31 mouse cellular contexts compared by ENCODE assay signal in genomic region chr6:124999546-124999945, GRCm38 (mm10). TPM values are rescaled to one million over a fixed set of nuclear protein-coding genes. Genes with fewer than 3 reads are reported as not detected.
DNase-seq lines count a peak whose midpoint lies in the region; ATAC-seq and TF ChIP-seq lines count a peak whose summit lies in the region.
"Had no signal": no experiment of that assay in that cellular context is flagged by ENCODE, and none has a peak within 500 bp of the region (broad histone marks: within the 10 kb centered on the region; RNA-seq: fewer than 3 reads in every experiment).

No protein-coding gene starts in this region.

- WGBS in midbrain, embryonic 16.5 days: 40% methylated on average over 10 of the region's 10 CpGs
- 41% methylated on average over 10 of the region's 10 CpGs for WGBS in midbrain, embryonic 10.5 days
- WGBS in neural tube, embryonic 15.5 days: 41% methylated on average over 10 of the region's 10 CpGs

- peaks cover 19% of the 10 kb centered on the region for H3K4me1 ChIP-seq in midbrain, embryonic 16.5 days (ENCODE audit: control insufficient read depth, insufficient read depth, low read length)
- H3K4me1 ChIP-seq in midbrain, embryonic 10.5 days: peaks cover 32% of the 10 kb centered on the region
- H3K4me1 ChIP-seq in ES-Bruce4 (ENCODE audit: control insufficient read depth, insufficient read depth, low read length) (peaks cover 6% of the 10 kb centered on the region), ES-E14 (ENCODE audit: control insufficient read depth in 2 of 2, insufficient read depth in 2 of 2, low read length in 2 of 2, poor library complexity in 1 of 2) (peaks cover 3 to 28% of the 10 kb centered on the region in 2 experiments)
- H3K4me1 ChIP-seq in neural tube, embryonic 15.5 days: peaks cover 35% of the 10 kb centered on the region

- in situ Hi-C loops in ES-E14 (cut with MboI; ENCODE audit: low sequenced_read_pairs in 2 of 2, unreplicated experiment in 2 of 2): no loop called here

- TF ChIP-seq EP300 in ES-Bruce4 (IDR thresholded peaks at IDR 0.05; ENCODE audit: insufficient read depth, low read depth, low read length): 0 out of 2 replicates have a peak, but pooled peaks have one; percentile 21

- H3K27me3 ChIP-seq in midbrain, embryonic 16.5 days (ENCODE audit: control insufficient read depth, insufficient read depth, low read depth, low read length): peaks cover 6% of the 10 kb centered on the region
- H3K27me3 ChIP-seq in midbrain, embryonic 10.5 days (ENCODE audit: low read depth, poor library complexity, severe bottlenecking): peaks cover 81% of the 10 kb centered on the region
- no peaks in the 10 kb centered on the region for H3K27me3 ChIP-seq in ES-Bruce4 (ENCODE audit: control insufficient read depth, insufficient read depth, low read length, poor library complexity, severe bottlenecking)
- peaks cover 43% of the 10 kb centered on the region for H3K27me3 ChIP-seq in neural tube, embryonic 15.5 days (replicated peaks)
- H3K27me3 ChIP-seq: Patski had no signal

- no peak for TF ChIP-seq CTCF in ES-Bruce4 (IDR thresholded peaks at IDR 0.05; ENCODE audit: low read depth, low read length)

- intact Hi-C loops in left cerebral cortex, postnatal 10 days (cut with DNase I): no loop called here

- H3K36me3 ChIP-seq in midbrain, embryonic 16.5 days (ENCODE audit: control insufficient read depth, insufficient read depth, low read length): peaks cover 2% of the 10 kb centered on the region
- H3K36me3 ChIP-seq in midbrain, embryonic 10.5 days: no peaks in the 10 kb centered on the region
- H3K36me3 ChIP-seq in ES-Bruce4 (ENCODE audit: control insufficient read depth, insufficient read depth, low read length, poor library complexity, severe bottlenecking): no peaks in the 10 kb centered on the region
- peaks cover 10% of the 10 kb centered on the region; the same call in 1 of the 2 replicates for H3K36me3 ChIP-seq in ES-E14 (ENCODE audit: control insufficient read depth, insufficient read depth, low read length, poor library complexity, severe bottlenecking)
- peaks cover 26% of the 10 kb centered on the region for H3K36me3 ChIP-seq in neural tube, embryonic 15.5 days
- H3K36me3 ChIP-seq: embryonic facial prominence, embryonic 10.5 days; embryonic facial prominence, embryonic 13.5 days; heart, embryonic 12.5 days; heart, embryonic 15.5 days had no signal

- no peak overlapping the region for H3K4me2 ChIP-seq in midbrain, embryonic 16.5 days (ENCODE audit: low read length)
- peak overlapping the region; percentile 90; the same call in 1 of the 2 replicates for H3K4me2 ChIP-seq in neural tube, embryonic 15.5 days
- H3K4me2 ChIP-seq: embryonic facial prominence, embryonic 13.5 days; forebrain, embryonic 13.5 days; heart, embryonic 12.5 days; heart, embryonic 15.5 days had no signal

- ATAC-seq in midbrain, embryonic 16.5 days: no peak
- ATAC-seq in neural tube, embryonic 15.5 days (ENCODE audit: low FRiP score): no peak
- ATAC-seq in CD4-positive, CD25-positive, alpha-beta regulatory T cell, adult 4 months: no peak
- ATAC-seq: activated CD4-positive, CD25-positive, alpha-beta regulatory T cell, adult 4 months; forebrain, embryonic 13.5 days; forebrain, embryonic 16.5 days; Patski had no signal

- DNase-seq in midbrain, embryonic 10.5 days (ENCODE audit: low spot score): no peak
- DNase-seq in ES-E14 (ENCODE audit: low read depth, low spot score): no peak
- DNase-seq in left cerebral cortex, postnatal 10 days (ENCODE audit: extremely low spot score in 1 of 2, low spot score in 2 of 2): no peak
- no peak for DNase-seq in kidney, adult 9 months
- DNase-seq: adrenal gland, adult 8-10 months; adrenal gland, postnatal 25 days; cerebellum, adult 11-12 months; cerebellum, adult 8-10 months; cerebellum, postnatal 10 days; cerebellum, postnatal 36 days; embryo, embryonic 11 days; gastrocnemius, adult 2 months; gastrocnemius, postnatal 25 days; heart, adult 18-20 months; heart, postnatal 10 days; heart, postnatal 36 days had no signal

- H3K9ac ChIP-seq in midbrain, embryonic 16.5 days (ENCODE audit: low read depth, low read length): peak overlapping the region; percentile 18; the same call in 1 of the 2 replicates
- peak overlapping the region; percentile 75 for H3K9ac ChIP-seq in ES-Bruce4 (ENCODE audit: low read depth, poor library complexity, severe bottlenecking)
- H3K9ac ChIP-seq in ES-E14 (ENCODE audit: insufficient read depth, low read depth, low read length, poor library complexity, severe bottlenecking): peak overlapping the region; percentile 48
- H3K9ac ChIP-seq in neural tube, embryonic 15.5 days (replicated peaks): 0 out of 2 replicates have a peak overlapping the region, but pooled peaks have one; percentile 7
- H3K9ac ChIP-seq: embryonic facial prominence, embryonic 13.5 days; forebrain, embryonic 13.5 days; heart, embryonic 12.5 days; heart, embryonic 15.5 days; hindbrain, embryonic 15.5 days had no signal

- H3K27ac ChIP-seq in midbrain, embryonic 16.5 days (ENCODE audit: low read length): no peak overlapping the region
- H3K27ac ChIP-seq in midbrain, embryonic 10.5 days (replicated peaks): no peak overlapping the region
- peak overlapping the region; percentile 51 for H3K27ac ChIP-seq in ES-Bruce4 (ENCODE audit: insufficient read depth, low read length)
- 0 out of 2 replicates have a peak overlapping the region, but pooled peaks have one; percentile 2 for H3K27ac ChIP-seq in ES-E14 (ENCODE audit: insufficient read depth, low read depth, low read length, poor library complexity, severe bottlenecking)
- H3K27ac ChIP-seq in neural tube, embryonic 15.5 days (replicated peaks): no peak overlapping the region
- H3K27ac ChIP-seq: embryonic facial prominence, embryonic 10.5 days; embryonic facial prominence, embryonic 13.5 days; forebrain, embryonic 13.5 days; gastrocnemius, adult 2 months; heart, embryonic 15.5 days; hindbrain, embryonic 15.5 days had no signal

- no peak for TF ChIP-seq POLR2A in ES-Bruce4 (IDR thresholded peaks at IDR 0.05; ENCODE audit: insufficient read depth, low read length)

- no peak overlapping the region for H3K4me3 ChIP-seq in midbrain, embryonic 16.5 days (ENCODE audit: low read depth, low read length)
- no peak overlapping the region for H3K4me3 ChIP-seq in midbrain, embryonic 10.5 days
- peak overlapping the region; percentile 60 for H3K4me3 ChIP-seq in ES-Bruce4 (ENCODE audit: low read depth, low read length)
- H3K4me3 ChIP-seq in ES-E14 (ENCODE audit: insufficient read depth in 1 of 2, low read depth in 1 of 2, low read length in 2 of 2, poor library complexity in 1 of 2, severe bottlenecking in 1 of 2): peak overlapping the region; percentile 46 to 50
- no peak overlapping the region for H3K4me3 ChIP-seq in neural tube, embryonic 15.5 days (replicated peaks)
- H3K4me3 ChIP-seq: embryonic facial prominence, embryonic 10.5 days; erythroblast, embryonic 14.5 days; forebrain, embryonic 13.5 days; gastrocnemius, adult 2 months; heart, embryonic 12.5 days; heart, embryonic 15.5 days had no signal

- no peaks in the 10 kb centered on the region for H3K9me3 ChIP-seq in midbrain, embryonic 16.5 days (replicated peaks; ENCODE audit: control insufficient read depth, low read length, poor library complexity, severe bottlenecking)
- no peaks in the 10 kb centered on the region for H3K9me3 ChIP-seq in midbrain, embryonic 10.5 days (replicated peaks)
- H3K9me3 ChIP-seq in ES-Bruce4 (replicated peaks; ENCODE audit: control insufficient read depth, insufficient read depth, low read length, poor library complexity, severe bottlenecking) (no peaks in the 10 kb centered on the region), ES-E14 (ENCODE audit: control insufficient read depth, insufficient read depth, low read depth, low read length) (no peaks in the 10 kb centered on the region)
- H3K9me3 ChIP-seq in neural tube, embryonic 15.5 days (replicated peaks): no peaks in the 10 kb centered on the region
- H3K9me3 ChIP-seq: embryonic facial prominence, embryonic 10.5 days; embryonic facial prominence, embryonic 13.5 days; forebrain, embryonic 13.5 days; G1E; heart, embryonic 12.5 days; heart, embryonic 15.5 days; hindbrain, embryonic 15.5 days had no signal

RNA-seq across cellular contexts. Expression of gene Pianp, which starts 3.1 kb away (rescaled TPM):
- polyA plus RNA-seq in midbrain, embryonic 16.5 days (2015; fragmentation: Nextera tagmentation; extraction: Ambion mirVana): 69.1 and 87.1 TPM in 2 replicates
- polyA plus RNA-seq in midbrain, embryonic 10.5 days (2016; fragmentation: Nextera tagmentation; extraction: Ambion mirVana): 0.81 and 2.1 TPM in 2 replicates
- polyA plus RNA-seq in ES-Bruce4 (2011; ENCODE audit: insufficient read depth, insufficient read length, low read depth, missing spikeins): 14.3 and 21.4 TPM in 2 replicates
- 2.9 and 6.1 TPM in 2 replicates for total RNA-seq in ES-E14 (2012; rRNA removed)
- 59.4 and 72.4 TPM in 2 replicates for polyA plus RNA-seq in neural tube, embryonic 15.5 days (2015; fragmentation: Nextera tagmentation; extraction: Ambion mirVana)
- 100 to 1,000 TPM; 116 TPM for total RNA-seq in left cerebral cortex, postnatal 10 days (2021)
- polyA plus RNA-seq in CD4-positive, CD25-positive, alpha-beta regulatory T cell, adult 4 months (2017; shearing (Covaris generic)): under 1 TPM in 1 of 2 experiments, not detected in 1; 0.15 TPM
- total RNA-seq: G1E; gastrocnemius, postnatal 25 days had no signal
- polyA plus RNA-seq: activated CD4-positive, CD25-positive, alpha-beta regulatory T cell, adult 4 months; erythroblast, embryonic 14.5 days; G1E had no signal

RNA-seq across cellular contexts. Expression of gene Zfp384, which starts 9.4 kb away (rescaled TPM):
- 11.2 and 14.2 TPM in 2 replicates for polyA plus RNA-seq in midbrain, embryonic 16.5 days (2015; fragmentation: Nextera tagmentation; extraction: Ambion mirVana)
- 9.3 and 9.5 TPM in 2 replicates for polyA plus RNA-seq in midbrain, embryonic 10.5 days (2016; fragmentation: Nextera tagmentation; extraction: Ambion mirVana)
- polyA plus RNA-seq in ES-Bruce4 (2011; ENCODE audit: insufficient read depth, insufficient read length, low read depth, missing spikeins): 32.4 and 33.8 TPM in 2 replicates
- total RNA-seq in ES-E14 (2012; rRNA removed): 25.1 and 25.6 TPM in 2 replicates
- 18.5 and 19.5 TPM in 2 replicates for polyA plus RNA-seq in neural tube, embryonic 15.5 days (2015; fragmentation: Nextera tagmentation; extraction: Ambion mirVana)
- total RNA-seq in left cerebral cortex, postnatal 10 days (2021): 10 to 100 TPM; 41.0 to 41.2 TPM
- 1 to 10 TPM; 3.9 to 4.4 TPM for polyA plus RNA-seq in CD4-positive, CD25-positive, alpha-beta regulatory T cell, adult 4 months (2017; shearing (Covaris generic))

RNA-seq across cellular contexts. Expression of gene Cops7a, which starts 34.2 kb away (rescaled TPM):
- polyA plus RNA-seq in midbrain, embryonic 16.5 days (2015; fragmentation: Nextera tagmentation; extraction: Ambion mirVana): 87.6 and 94.0 TPM in 2 replicates
- polyA plus RNA-seq in midbrain, embryonic 10.5 days (2016; fragmentation: Nextera tagmentation; extraction: Ambion mirVana): 140 and 142 TPM in 2 replicates
- 145 and 154 TPM in 2 replicates for polyA plus RNA-seq in ES-Bruce4 (2011; ENCODE audit: insufficient read depth, insufficient read length, low read depth, missing spikeins)
- 138 and 141 TPM in 2 replicates for total RNA-seq in ES-E14 (2012; rRNA removed)
- 95.4 and 112 TPM in 2 replicates for polyA plus RNA-seq in neural tube, embryonic 15.5 days (2015; fragmentation: Nextera tagmentation; extraction: Ambion mirVana)
- total RNA-seq in left cerebral cortex, postnatal 10 days (2021): 100 to 1,000 TPM; 115 to 116 TPM
- polyA plus RNA-seq in CD4-positive, CD25-positive, alpha-beta regulatory T cell, adult 4 months (2017; shearing (Covaris generic)): 10 to 100 TPM; 66.2 to 93.4 TPM

RNA-seq across cellular contexts. Expression of gene Ing4, which starts 40.0 kb away (rescaled TPM):
- polyA plus RNA-seq in midbrain, embryonic 16.5 days (2015; fragmentation: Nextera tagmentation; extraction: Ambion mirVana): 141 and 155 TPM in 2 replicates
- 121 and 149 TPM in 2 replicates for polyA plus RNA-seq in midbrain, embryonic 10.5 days (2016; fragmentation: Nextera tagmentation; extraction: Ambion mirVana)
- polyA plus RNA-seq in ES-Bruce4 (2011; ENCODE audit: insufficient read depth, insufficient read length, low read depth, missing spikeins): 44.0 and 54.7 TPM in 2 replicates
- 32.4 and 50.2 TPM in 2 replicates for total RNA-seq in ES-E14 (2012; rRNA removed)
- 129 and 133 TPM in 2 replicates for polyA plus RNA-seq in neural tube, embryonic 15.5 days (2015; fragmentation: Nextera tagmentation; extraction: Ambion mirVana)
- 10 to 100 TPM; 56.9 to 59.9 TPM for total RNA-seq in left cerebral cortex, postnatal 10 days (2021)
- 10 to 100 TPM; 48.3 to 64.6 TPM for polyA plus RNA-seq in CD4-positive, CD25-positive, alpha-beta regulatory T cell, adult 4 months (2017; shearing (Covaris generic))

RNA-seq across cellular contexts. Expression of gene Acrbp, which starts 49.9 kb away (rescaled TPM):
- polyA plus RNA-seq in midbrain, embryonic 16.5 days (2015; fragmentation: Nextera tagmentation; extraction: Ambion mirVana): 18.0 and 18.3 TPM in 2 replicates
- 10.1 and 14.2 TPM in 2 replicates for polyA plus RNA-seq in midbrain, embryonic 10.5 days (2016; fragmentation: Nextera tagmentation; extraction: Ambion mirVana)
- 25.3 and 25.7 TPM in 2 replicates for polyA plus RNA-seq in ES-Bruce4 (2011; ENCODE audit: insufficient read depth, insufficient read length, low read depth, missing spikeins)
- 9.6 and 31.2 TPM in 2 replicates for total RNA-seq in ES-E14 (2012; rRNA removed)
- 17.3 and 21.5 TPM in 2 replicates for polyA plus RNA-seq in neural tube, embryonic 15.5 days (2015; fragmentation: Nextera tagmentation; extraction: Ambion mirVana)
- total RNA-seq in left cerebral cortex, postnatal 10 days (2021): 1 to 10 TPM; 8.0 to 8.7 TPM
- polyA plus RNA-seq in CD4-positive, CD25-positive, alpha-beta regulatory T cell, adult 4 months (2017; shearing (Covaris generic)): 10 to 100 TPM; 24.6 to 25.9 TPM

Comparison
In these comparisons a context has a peak if more than half of its experiments do, and no peak if none do; other contexts are left out.
1. H3K27ac ChIP-seq: peak in ES-Bruce4 (single experiment) and ES-E14 (single experiment); none in midbrain, embryonic 16.5 days (single experiment), midbrain, embryonic 10.5 days (single experiment) and neural tube, embryonic 15.5 days (single experiment).
2. H3K4me3 ChIP-seq: peak in ES-Bruce4 (single experiment) and ES-E14 (2 of 2); none in midbrain, embryonic 16.5 days (single experiment), midbrain, embryonic 10.5 days (single experiment) and neural tube, embryonic 15.5 days (single experiment).
3. H3K9ac ChIP-seq: peak in every context shown above with its lines; median percentile 75 in ES-Bruce4; 48 in ES-E14; 18 in midbrain, embryonic 16.5 days; 7 in neural tube, embryonic 15.5 days.